Comparison of ENCODE assay signal across 21 mouse cellular contexts in genomic region chr7:106350156-106350788, GRCm38 (mm10).
"Had no signal": no experiment of that assay in that cellular context is flagged by ENCODE, and none has a peak within 500 bp of the region (broad histone marks: within the 10 kb centered on the region; RNA-seq: fewer than 3 reads in every experiment).

No protein-coding gene starts in this region.

- H3K9me3 ChIP-seq: kidney, embryonic 15.5 days; limb, embryonic 15.5 days; neural tube, embryonic 15.5 days had no signal

- H3K4me2 ChIP-seq: kidney, embryonic 15.5 days; limb, embryonic 12.5 days; limb, embryonic 15.5 days; liver, embryonic 11.5 days; lung, embryonic 14.5 days; midbrain, embryonic 11.5 days; neural tube, embryonic 12.5 days; neural tube, embryonic 15.5 days had no signal

- ATAC-seq: liver, postnatal 0 days; lung, postnatal 0 days had no signal

- H3K36me3 ChIP-seq: kidney, embryonic 15.5 days; limb, embryonic 12.5 days; limb, embryonic 15.5 days; neural tube, embryonic 12.5 days; neural tube, embryonic 15.5 days had no signal

- H3K4me1 ChIP-seq: kidney, embryonic 15.5 days; limb, embryonic 12.5 days; limb, embryonic 15.5 days; neural tube, embryonic 12.5 days; neural tube, embryonic 15.5 days had no signal

- H3K27ac ChIP-seq: kidney, embryonic 15.5 days; limb, embryonic 12.5 days; limb, embryonic 15.5 days; liver, embryonic 14.5 days; neural tube, embryonic 12.5 days; neural tube, embryonic 15.5 days had no signal

- DNase-seq: kidney, adult 8-10 months; kidney, postnatal 14 days; kidney, postnatal 4 days; left cerebral cortex, postnatal 4 days; liver, postnatal 0 days; lung, embryonic 14.5 days; midbrain, embryonic 14.5 days; right cerebral cortex, adult 18-20 months; right cerebral cortex, postnatal 14 days; spleen, adult 18-20 months; thymus, adult 2 months; thymus, postnatal 25 days had no signal

- H3K4me3 ChIP-seq: kidney, embryonic 15.5 days; limb, embryonic 12.5 days; limb, embryonic 15.5 days; neural tube, embryonic 12.5 days; neural tube, embryonic 15.5 days had no signal

- H3K9ac ChIP-seq: kidney, embryonic 15.5 days; limb, embryonic 12.5 days; limb, embryonic 15.5 days; liver, embryonic 14.5 days; liver, postnatal 0 days; lung, embryonic 14.5 days; neural tube, embryonic 12.5 days; neural tube, embryonic 15.5 days had no signal

- H3K27me3 ChIP-seq: kidney, embryonic 15.5 days; limb, embryonic 12.5 days; limb, embryonic 15.5 days; neural tube, embryonic 12.5 days; neural tube, embryonic 15.5 days had no signal
